Mouse (Mus musculus): Measurements from ENCODE around the gene Camk2g. TPM values are rescaled to one million over a fixed set of nuclear protein-coding genes. Genes with fewer than 3 reads are reported as not detected.
A peak's percentile ranks its signal among the peaks of the same experiment; 100 is the strongest.

The Camk2g gene
- total RNA-seq, 2 experiments from 2014 or later: 186 to 188 TPM

DNA sequence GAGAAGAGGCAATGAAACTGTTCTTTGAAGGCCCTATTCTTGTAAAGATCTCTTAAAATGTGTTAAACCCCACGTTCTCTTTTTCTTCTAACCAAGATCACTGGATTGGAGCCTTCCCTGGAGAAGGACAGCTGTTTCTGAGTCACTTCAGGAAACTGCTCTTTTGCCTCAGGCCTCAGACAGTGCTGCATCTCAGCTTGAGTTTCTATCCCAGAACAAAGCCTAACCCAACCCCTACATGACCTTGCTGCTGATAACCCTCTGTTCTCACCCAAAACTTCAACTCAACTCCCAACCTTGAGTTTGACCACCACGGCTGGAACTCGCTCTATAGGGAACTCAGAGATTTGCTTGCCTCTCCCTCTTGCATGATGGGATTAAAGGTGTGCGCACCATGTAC, 15.5 kb upstream of the Camk2g start:
- DNase-seq (ENCODE audit: low spot score in 2 of 2): no peak

GRCm38 (mm10) chr14:20806116-20806840, 12.4 kb upstream of the Camk2g start:
- DNase-seq (ENCODE audit: low spot score in 2 of 2): no peak

DNA sequence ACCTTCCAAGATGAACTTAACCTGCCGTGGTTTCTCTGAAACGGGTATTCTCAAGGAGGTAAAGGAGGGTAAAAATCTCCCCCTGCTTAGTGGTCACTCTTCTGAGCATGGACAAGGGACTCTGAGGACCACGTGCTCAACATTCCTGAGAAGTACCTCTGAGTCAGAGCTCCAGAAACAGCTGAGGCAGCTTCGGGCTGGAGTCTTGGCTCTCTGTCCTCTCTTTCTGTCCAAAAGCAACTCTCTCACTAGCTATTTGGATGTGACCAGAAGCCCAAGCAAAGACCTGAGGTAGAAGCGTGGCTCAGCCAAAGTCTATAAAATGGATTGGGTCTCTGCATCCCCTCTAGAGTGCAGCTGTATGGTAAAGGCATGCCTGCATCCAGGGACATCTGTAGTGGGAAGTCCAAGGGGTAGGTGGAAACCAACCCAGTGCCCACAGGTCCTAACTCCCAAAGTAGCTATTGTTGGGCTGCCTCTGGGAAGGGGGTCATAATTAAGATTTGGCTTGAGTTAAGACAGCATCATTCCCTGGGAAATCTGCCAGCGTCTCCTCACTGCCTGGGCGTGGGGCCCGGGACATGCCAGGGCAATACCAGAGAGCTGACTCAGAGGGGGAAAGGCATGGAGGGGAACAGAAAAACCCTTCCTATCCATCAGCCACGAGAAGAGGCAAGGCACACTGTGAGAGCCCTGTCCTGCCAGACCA, 11.2 kb upstream of the Camk2g start:
- peak in 1 of 2 experiments; percentile 78 for DNase-seq (ENCODE audit: low spot score in 2 of 2)

DNA sequence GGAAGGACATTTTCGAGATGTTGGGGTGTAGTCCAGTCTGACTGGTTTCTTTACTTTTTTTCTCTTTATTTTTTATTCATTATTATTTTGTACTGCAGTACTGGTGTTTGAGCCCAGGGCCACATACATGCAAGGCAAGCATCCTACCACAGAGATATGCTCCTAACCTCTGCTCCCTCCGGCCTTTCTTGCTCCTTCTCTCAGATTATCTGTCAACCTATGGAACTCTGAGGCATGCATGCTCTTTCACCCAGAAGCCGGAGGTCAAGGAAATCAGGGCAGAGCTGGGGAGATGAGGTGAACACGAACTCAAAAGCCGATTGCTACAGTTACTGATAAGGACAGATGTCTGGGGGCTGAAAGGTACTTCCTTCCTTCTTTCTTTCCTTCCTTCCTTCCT, 10.6 kb upstream of the Camk2g start:
- no peak for DNase-seq (ENCODE audit: low spot score in 2 of 2)

DNA sequence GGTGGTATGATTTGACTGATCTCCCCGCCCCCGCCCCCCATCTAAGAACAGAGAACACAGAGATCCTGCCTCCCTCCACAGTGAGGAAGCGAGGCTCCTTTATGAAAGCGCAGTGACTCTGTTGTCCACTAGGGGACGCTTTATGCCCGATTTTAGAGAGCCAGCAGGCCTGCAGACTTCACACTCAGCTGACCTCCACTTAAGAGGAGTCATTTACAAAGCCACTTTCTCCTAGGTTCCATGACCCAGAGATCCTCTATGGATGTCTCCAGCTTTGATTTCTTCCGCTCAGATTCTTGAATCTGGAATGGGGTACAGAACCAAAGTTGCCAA, 9.7 kb upstream of the Camk2g start:
- DNase-seq (ENCODE audit: low spot score in 2 of 2): peak; percentile 80 to 81

DNA sequence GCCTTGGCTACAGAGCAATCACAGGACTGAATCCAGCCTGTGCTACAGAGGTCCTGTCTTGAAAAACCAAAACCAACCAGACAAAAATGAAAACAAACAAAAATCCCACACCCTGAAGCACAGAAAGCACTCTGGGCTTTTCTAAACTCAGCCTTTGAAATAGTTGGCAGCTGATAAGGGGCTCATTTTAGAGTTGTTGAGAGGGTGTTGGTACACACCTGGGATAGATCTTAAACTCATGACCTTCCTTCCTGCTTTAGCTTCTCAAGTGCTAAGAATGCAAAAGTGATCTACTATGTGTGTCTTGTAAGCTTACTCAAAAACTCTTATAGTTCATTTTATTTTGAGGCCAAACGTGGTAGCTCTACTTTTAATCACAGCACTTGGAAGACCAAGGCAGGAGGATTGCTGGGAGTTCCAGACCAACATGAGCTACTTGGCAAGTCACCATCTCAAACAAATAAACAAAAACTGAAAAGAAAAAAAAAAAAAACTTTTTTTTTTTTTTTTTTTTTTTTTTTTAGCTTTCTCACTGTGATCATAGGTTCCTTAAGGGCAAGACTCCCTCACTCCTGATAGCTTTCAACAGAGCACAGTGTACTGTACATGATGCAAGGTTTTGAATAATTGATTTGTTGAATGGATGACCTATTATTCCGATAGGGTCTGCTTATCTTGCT, 9.2 kb upstream of the Camk2g start:
- DNase-seq (ENCODE audit: low spot score in 2 of 2): no peak

DNA sequence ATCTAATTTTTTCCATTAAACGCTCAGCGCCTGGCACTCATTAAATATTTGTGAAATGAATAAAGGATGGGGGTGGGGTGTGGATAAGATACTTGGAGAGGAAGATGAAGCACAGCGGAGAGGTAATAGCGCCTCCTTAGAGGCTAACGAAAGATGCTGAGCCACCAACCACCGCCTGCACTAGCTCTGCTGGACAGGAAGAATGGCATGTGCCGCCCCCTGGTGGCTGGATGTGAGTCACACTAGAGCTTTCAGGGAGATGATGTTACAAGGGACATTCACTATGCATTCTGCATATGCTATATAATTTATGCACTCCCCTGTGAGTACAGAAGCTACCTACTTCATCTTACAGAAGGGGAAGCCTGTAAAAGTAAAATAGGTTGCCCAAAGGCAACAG, 4.9 kb upstream of the Camk2g start:
- peak in 1 of 2 experiments; percentile 85 for DNase-seq (ENCODE audit: low spot score in 2 of 2)

DNA sequence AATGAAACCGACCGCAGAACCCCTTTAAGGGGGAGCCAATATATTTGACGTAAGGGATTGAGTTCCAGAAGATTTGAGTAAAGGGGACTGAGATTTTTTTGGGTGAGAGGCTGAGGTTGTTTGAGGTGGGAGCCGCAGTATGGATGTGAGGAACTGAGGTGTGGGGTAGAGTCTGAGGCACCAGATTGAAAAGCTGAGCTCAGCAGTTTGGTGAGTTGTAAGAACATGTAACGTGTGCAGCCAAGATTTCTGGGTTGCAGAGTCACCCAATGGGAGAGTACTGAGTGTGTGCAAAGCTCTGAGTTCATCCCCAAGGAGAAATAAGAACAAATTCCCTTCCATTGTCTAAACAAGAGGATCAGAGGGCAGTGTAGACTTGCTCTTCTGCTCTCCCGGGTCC, 4.4 kb upstream of the Camk2g start:
- DNase-seq (ENCODE audit: low spot score in 2 of 2): no peak

DNA sequence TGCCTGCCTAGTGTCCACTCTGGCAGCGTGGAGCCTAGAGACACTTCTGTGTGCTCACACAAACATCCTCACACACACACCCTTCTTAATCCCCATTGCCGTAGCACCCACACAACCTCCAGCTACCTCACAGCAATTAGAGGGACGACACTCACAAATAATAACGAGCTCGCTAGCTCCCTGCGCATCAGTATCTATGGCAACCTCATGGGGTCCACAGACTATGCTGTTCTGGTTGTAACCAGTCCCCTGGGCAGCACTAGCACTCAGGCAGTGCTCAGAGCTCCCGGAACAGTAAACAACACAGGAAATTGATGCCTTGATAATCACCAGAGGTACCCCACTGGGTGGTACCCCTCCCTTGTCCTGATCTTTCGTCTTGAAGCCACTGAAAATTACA, 2.8 kb upstream of the Camk2g start:
- DNase-seq (ENCODE audit: low spot score in 2 of 2): no peak

- no peak for DNase-seq (ENCODE audit: low spot score in 2 of 2)
Measured at GRCm38 (mm10) chr14:20796170-20796569, 2.3 kb upstream of the Camk2g start.

GRCm38 (mm10) chr14:20795423-20796152, 1.7 kb upstream of the Camk2g start:
- DNase-seq (ENCODE audit: low spot score in 2 of 2): no peak

GRCm38 (mm10) chr14:20794589-20794988, 701 bp upstream of the Camk2g start:
- DNase-seq (ENCODE audit: low spot score in 2 of 2): no peak

- DNase-seq (ENCODE audit: low spot score in 2 of 2): no peak
Measured at GRCm38 (mm10) chr14:20792922-20793757, 748 bp downstream of the Camk2g start.

DNA sequence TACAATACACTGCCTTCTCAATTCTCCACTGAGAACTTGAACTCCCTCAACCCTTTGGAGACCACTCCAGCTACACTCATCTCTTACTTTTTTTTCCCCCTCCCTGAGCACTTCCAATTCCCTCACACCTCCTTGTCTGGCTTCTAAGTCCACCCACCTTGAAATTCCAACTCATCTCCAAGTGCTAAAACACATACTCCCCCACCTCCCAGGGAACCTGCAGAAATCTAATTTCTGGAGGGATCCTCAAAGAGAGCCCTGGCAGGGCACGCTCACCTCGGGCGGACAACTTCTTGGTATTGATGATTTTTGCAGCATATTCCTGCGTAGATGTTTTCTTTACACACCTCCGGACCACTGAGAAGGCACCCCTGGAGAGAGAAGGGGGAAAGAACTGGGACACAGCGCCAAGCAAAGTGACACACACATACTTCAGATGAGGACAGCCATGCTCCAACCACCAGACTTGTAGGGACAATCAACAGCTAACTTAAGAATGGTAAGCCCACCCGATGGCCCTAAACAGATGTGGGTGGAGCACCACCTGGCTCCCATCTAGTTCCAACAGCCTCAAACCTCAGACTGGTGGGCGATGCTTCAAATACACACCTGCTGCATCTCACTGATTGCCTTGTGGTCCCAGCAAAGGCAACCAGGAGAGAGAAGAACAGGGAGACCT, 1.5 kb downstream of the Camk2g start:
- DNase-seq (ENCODE audit: low spot score in 2 of 2): no peak

DNA sequence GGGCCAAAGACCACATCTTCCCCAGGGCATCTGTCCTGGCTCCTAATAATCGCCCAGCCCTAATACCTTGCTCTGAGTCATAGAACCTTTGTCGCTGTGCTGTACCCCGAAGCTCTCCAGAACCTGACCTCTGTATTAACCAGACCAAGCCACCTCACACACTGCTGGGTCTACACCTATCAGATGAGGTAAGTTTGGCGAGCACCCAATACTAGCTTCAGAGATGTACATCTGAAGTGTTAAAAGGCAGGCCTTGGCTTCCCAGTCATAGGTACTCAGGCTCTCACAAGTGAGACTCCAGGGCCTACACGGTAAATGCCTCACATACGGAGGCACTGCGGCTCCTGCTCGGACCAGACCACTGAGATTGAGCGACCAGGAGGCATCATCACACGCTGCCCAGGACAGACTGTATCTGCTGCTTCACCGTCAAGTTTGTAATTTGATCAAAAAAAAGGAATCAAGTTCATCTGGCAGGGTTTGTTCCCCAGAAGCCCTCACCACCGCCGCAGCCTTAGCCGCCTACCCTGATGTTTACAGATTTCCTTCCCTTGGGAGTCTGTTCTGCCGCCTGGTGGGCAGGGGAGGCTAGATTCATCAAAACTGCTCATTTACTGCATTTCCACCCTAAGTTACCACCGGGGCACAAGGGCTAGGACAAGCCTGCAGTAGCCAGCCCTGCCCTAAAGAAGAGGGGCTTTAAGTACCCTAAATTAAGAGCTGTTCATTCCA, 2.2 kb downstream of the Camk2g start:
- no peak for DNase-seq (ENCODE audit: low spot score in 2 of 2)

DNA sequence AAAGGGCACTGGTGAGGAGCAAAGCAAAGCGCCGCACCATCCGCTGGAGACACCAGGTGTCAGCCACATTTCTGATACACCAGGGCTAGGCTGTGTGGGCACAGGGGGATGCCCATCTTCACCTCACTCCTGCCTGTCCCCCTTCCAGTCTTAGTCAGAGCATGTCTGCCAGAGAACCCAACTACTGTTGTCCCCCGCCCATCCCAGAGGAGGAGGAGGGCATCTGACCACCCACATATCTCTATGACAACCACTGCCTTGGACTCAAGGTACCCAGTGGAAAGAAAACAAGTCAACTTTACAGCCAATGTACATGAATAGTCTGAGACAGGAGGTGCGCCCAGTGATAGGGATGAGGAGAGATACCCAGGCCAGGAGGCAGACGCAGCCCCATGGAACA, 2.9 kb downstream of the Camk2g start:
- DNase-seq (ENCODE audit: low spot score in 2 of 2): no peak

DNA sequence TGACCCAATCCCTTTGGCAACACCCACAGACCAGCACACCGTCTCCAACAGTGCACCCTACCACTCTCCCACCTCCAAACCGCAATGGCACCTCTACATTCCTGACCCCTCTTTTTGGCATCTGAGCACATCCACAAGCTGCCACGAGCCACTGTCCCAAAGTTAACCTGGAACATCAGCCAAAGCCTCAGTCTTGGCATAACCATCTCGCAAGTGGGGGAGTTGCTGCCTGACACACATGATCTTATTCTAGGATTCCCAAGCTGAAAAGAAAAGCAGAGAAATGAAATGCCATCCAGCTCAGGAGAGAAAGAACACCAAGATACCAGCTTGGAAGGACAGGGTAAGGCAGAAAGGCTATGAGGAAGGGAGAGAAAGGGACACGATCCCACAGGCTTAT, 3.4 kb downstream of the Camk2g start:
- DNase-seq (ENCODE audit: low spot score in 2 of 2): no peak

- no peak for DNase-seq (ENCODE audit: low spot score in 2 of 2)
Measured at GRCm38 (mm10) chr14:20789593-20789992, 4.3 kb downstream of the Camk2g start.

- DNase-seq (ENCODE audit: low spot score in 2 of 2): no peak
Measured at GRCm38 (mm10) chr14:20788151-20788550, 5.7 kb downstream of the Camk2g start.

GRCm38 (mm10) chr14:20786611-20787015, 7.3 kb downstream of the Camk2g start:
- DNase-seq (ENCODE audit: low spot score in 2 of 2): no peak
